Mouse (Mus musculus): Measurements from ENCODE around the gene Npl.

- TF ChIP-seq CTCF (IDR thresholded peaks at IDR 0.05; ENCODE audit: low read depth, low read length) (peak; percentile 21; the same call in 1 of the 2 replicates), POLR2A (IDR thresholded peaks at IDR 0.05; ENCODE audit: extremely low read depth, insufficient read depth, low read length) (no peak)
Measured at GRCm38 (mm10) chr1:153563675-153564074, 13.8 kb upstream of the Npl start.

Measured in liver, adult 2 months (tissue).